In the genomic region with DNA sequence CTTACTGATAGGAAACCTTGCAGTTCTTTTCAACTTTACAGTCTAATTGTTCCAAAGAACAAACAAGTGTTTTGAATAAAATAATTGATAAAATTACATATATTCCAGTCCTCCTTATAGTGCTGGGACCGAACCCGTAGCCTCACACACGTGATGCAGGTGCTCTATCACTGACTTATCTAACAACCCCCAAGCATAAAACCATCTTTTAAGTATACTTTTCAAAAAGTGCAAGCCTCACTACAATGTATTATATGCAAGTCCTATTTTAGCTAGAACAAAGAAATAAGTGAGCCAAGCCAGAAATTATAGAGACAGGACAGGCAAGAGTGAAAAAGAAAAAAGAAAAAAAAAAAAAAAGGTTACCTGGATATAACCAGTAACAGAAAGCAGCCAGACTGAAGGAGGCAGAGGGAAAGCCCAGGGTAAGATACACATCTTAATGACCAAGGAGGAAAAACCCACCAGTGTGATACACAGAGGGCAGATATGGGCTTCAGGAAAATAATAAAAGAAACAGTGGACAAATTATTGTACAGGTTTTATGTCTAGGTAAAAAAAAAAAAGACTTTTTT, we compare ENCODE assay signal across 15 mouse cellular contexts. TPM values are rescaled to one million over a fixed set of nuclear protein-coding genes. Genes with fewer than 3 reads are reported as not detected.
DNase-seq lines count a peak whose midpoint lies in the region; ATAC-seq and TF ChIP-seq lines count a peak whose summit lies in the region.
"Had no signal": no experiment of that assay in that cellular context is flagged by ENCODE, and none has a peak within 500 bp of the region (broad histone marks: within the 10 kb centered on the region; RNA-seq: fewer than 3 reads in every experiment).

No protein-coding gene starts in this region.

- TF ChIP-seq POLR2A in ES-Bruce4 (IDR thresholded peaks at IDR 0.05; ENCODE audit: insufficient read depth, low read length): no peak
- TF ChIP-seq POLR2A in myocyte (IDR thresholded peaks at IDR 0.05; ENCODE audit: insufficient read length, low read depth): no peak

- 62% methylated on average over 3 of the region's 3 CpGs for WGBS in heart, embryonic 15.5 days

- H3K9ac ChIP-seq in heart, embryonic 15.5 days: no peak overlapping the region
- H3K9ac ChIP-seq in ES-Bruce4 (ENCODE audit: low read depth, poor library complexity, severe bottlenecking): no peak overlapping the region
- H3K9ac ChIP-seq: forebrain, embryonic 15.5 days; hindbrain, embryonic 13.5 days; limb, embryonic 13.5 days; neural tube, embryonic 13.5 days had no signal

- no peaks in the 10 kb centered on the region for H3K36me3 ChIP-seq in heart, embryonic 15.5 days
- H3K36me3 ChIP-seq in ES-Bruce4 (ENCODE audit: control insufficient read depth, insufficient read depth, low read length, poor library complexity, severe bottlenecking) (peaks cover under 1% of the 10 kb centered on the region; the same call in 1 of the 2 replicates), myocyte (ENCODE audit: control insufficient read depth, insufficient read depth) (peaks cover 20% of the 10 kb centered on the region)

- H3K27me3 ChIP-seq in heart, embryonic 15.5 days: no peaks in the 10 kb centered on the region
- H3K27me3 ChIP-seq in ES-Bruce4 (ENCODE audit: control insufficient read depth, insufficient read depth, low read length, poor library complexity, severe bottlenecking) (no peaks in the 10 kb centered on the region), myocyte (ENCODE audit: control insufficient read depth, insufficient read depth, insufficient read length) (no peaks in the 10 kb centered on the region)
- H3K27me3 ChIP-seq: forebrain, embryonic 15.5 days; hindbrain, embryonic 13.5 days; limb, embryonic 13.5 days; neural tube, embryonic 13.5 days; Patski had no signal

- TF ChIP-seq CTCF in left cerebral cortex, adult 2 months (IDR thresholded peaks at IDR 0.05): no peak
- TF ChIP-seq CTCF in ES-Bruce4 (IDR thresholded peaks at IDR 0.05; ENCODE audit: low read depth, low read length): no peak

- H3K4me3 ChIP-seq in heart, embryonic 15.5 days: no peak overlapping the region
- H3K4me3 ChIP-seq in left cerebral cortex, adult 2 months: no peak overlapping the region
- H3K4me3 ChIP-seq in ES-Bruce4 (ENCODE audit: low read depth, low read length) (no peak overlapping the region), myocyte (no peak overlapping the region)
- H3K4me3 ChIP-seq: forebrain, embryonic 15.5 days; hindbrain, embryonic 13.5 days; limb, embryonic 13.5 days; neural tube, embryonic 13.5 days had no signal

- ATAC-seq in heart, embryonic 15.5 days (replicated peaks; ENCODE audit: insufficient number of reproducible peaks, insufficient read depth, low FRiP score, low read depth): no peak
- ATAC-seq: forebrain, embryonic 15.5 days; intestine, postnatal 0 days had no signal

- peak overlapping the region; percentile 82 for H3K27ac ChIP-seq in heart, embryonic 15.5 days
- H3K27ac ChIP-seq in left cerebral cortex, adult 2 months: peak overlapping the region; percentile 13; the same call in 1 of the 2 replicates
- peak overlapping the region; percentile 24; the same call in 1 of the 2 replicates for H3K27ac ChIP-seq in ES-Bruce4 (ENCODE audit: insufficient read depth, low read length)
- H3K27ac ChIP-seq: forebrain, embryonic 15.5 days; hindbrain, embryonic 13.5 days; neural tube, embryonic 13.5 days had no signal

- intact Hi-C loops in left cerebral cortex, adult 2 months (cut with DNase I): no loop called here
- intact Hi-C loops in left cerebral cortex, postnatal 4 days (cut with DNase I): no loop called here

- H3K4me2 ChIP-seq in heart, embryonic 15.5 days: peak overlapping the region; percentile 26
- peak overlapping the region; percentile 85 for H3K4me2 ChIP-seq in myocyte (ENCODE audit: low read depth)
- H3K4me2 ChIP-seq: forebrain, embryonic 15.5 days; hindbrain, embryonic 13.5 days; limb, embryonic 13.5 days; neural tube, embryonic 13.5 days had no signal

- H3ac ChIP-seq in myocyte (ENCODE audit: control insufficient read depth, insufficient read length): no peak overlapping the region

- peaks cover 8% of the 10 kb centered on the region for H3K79me2 ChIP-seq in myocyte (ENCODE audit: control insufficient read depth, insufficient read depth)

- no peak for DNase-seq in heart, adult 18-20 months
- DNase-seq in left cerebral cortex, adult 2 months (ENCODE audit: extremely low spot score in 1 of 2, low spot score in 2 of 2): no peak
- no peak for DNase-seq in left cerebral cortex, postnatal 4 days
- DNase-seq in urinary bladder, adult 18-20 months (ENCODE audit: low spot score in 2 of 2): no peak
- DNase-seq: cerebellum, postnatal 10 days; right cerebral cortex, postnatal 25 days had no signal

- H3K4me1 ChIP-seq in heart, embryonic 15.5 days (replicated peaks): peaks cover 18% of the 10 kb centered on the region
- H3K4me1 ChIP-seq in ES-Bruce4 (ENCODE audit: control insufficient read depth, insufficient read depth, low read length): no peaks in the 10 kb centered on the region
- H3K4me1 ChIP-seq: hindbrain, embryonic 13.5 days; neural tube, embryonic 13.5 days had no signal

- TF ChIP-seq EP300 in ES-Bruce4 (IDR thresholded peaks at IDR 0.05; ENCODE audit: insufficient read depth, low read depth, low read length): no peak

- no peaks in the 10 kb centered on the region for H3K9me3 ChIP-seq in heart, embryonic 15.5 days (replicated peaks)
- no peaks in the 10 kb centered on the region for H3K9me3 ChIP-seq in ES-Bruce4 (replicated peaks; ENCODE audit: control insufficient read depth, insufficient read depth, low read length, poor library complexity, severe bottlenecking)
- H3K9me3 ChIP-seq: forebrain, embryonic 15.5 days; hindbrain, embryonic 13.5 days; limb, embryonic 13.5 days; neural tube, embryonic 13.5 days had no signal

TF ChIP-seq in myocyte, 11 proteins besides CTCF, POLR2A, EP300 and RAD21:
- TF ChIP-seq POLR2AphosphoS2 (IDR thresholded peaks at IDR 0.05; ENCODE audit: insufficient read length, low read depth): no peak
- no peak for TF ChIP-seq SRF (IDR thresholded peaks at IDR 0.05; ENCODE audit: control insufficient read depth, insufficient read length, low read depth)
- no peak for TF ChIP-seq TCF12 (IDR thresholded peaks at IDR 0.05; ENCODE audit: insufficient read depth, poor library complexity, severe bottlenecking)
- TF ChIP-seq REST (IDR thresholded peaks at IDR 0.05; ENCODE audit: insufficient read depth, insufficient read length): no peak
- no peak for TF ChIP-seq TCF3 (IDR thresholded peaks at IDR 0.05; ENCODE audit: insufficient read length, low read depth)
- no peak for TF ChIP-seq MYOD1 (IDR thresholded peaks at IDR 0.05; ENCODE audit: control insufficient read depth in 1 of 3, insufficient read length in 2 of 3, low read depth in 2 of 3)
- no peak for TF ChIP-seq MYOG (IDR thresholded peaks at IDR 0.05; ENCODE audit: control insufficient read depth in 1 of 3, insufficient read depth in 1 of 3, insufficient read length in 2 of 3, low read depth in 2 of 3)
- no peak for TF ChIP-seq MAX (IDR thresholded peaks at IDR 0.05; ENCODE audit: low read depth)
- TF ChIP-seq E2F4 (IDR thresholded peaks at IDR 0.05; ENCODE audit: insufficient read depth): no peak
- TF ChIP-seq CEBPB (IDR thresholded peaks at IDR 0.05; ENCODE audit: insufficient read depth, poor library complexity, severe bottlenecking): no peak
- TF ChIP-seq USF1 (IDR thresholded peaks at IDR 0.05; ENCODE audit: low read depth): no peak

RNA-seq across cellular contexts. Expression of gene Vmp1, which starts 36.7 kb away (rescaled TPM):
- 74.3 and 82.1 TPM in 2 replicates for polyA plus RNA-seq in heart, embryonic 15.5 days (2015; fragmentation: Nextera tagmentation; extraction: Ambion mirVana)
- 10 to 100 TPM; 63.1 to 72.5 TPM for total RNA-seq in heart, adult 18-20 months (2021)
- total RNA-seq in left cerebral cortex, adult 2 months (2021): 100 to 1,000 TPM; 144 to 167 TPM
- total RNA-seq in left cerebral cortex, postnatal 4 days (2021): 100 to 1,000 TPM; 103 to 113 TPM
- 101 and 113 TPM in 2 replicates for polyA plus RNA-seq in ES-Bruce4 (2011; ENCODE audit: insufficient read depth, insufficient read length, low read depth, missing spikeins)
- polyA plus RNA-seq in myocyte (2012; fragmentation: generic; extraction: Trizol): 169 TPM

RNA-seq across cellular contexts. Expression of gene Ptrh2, which starts 36.8 kb away (rescaled TPM):
- polyA plus RNA-seq in heart, embryonic 15.5 days (2015; fragmentation: Nextera tagmentation; extraction: Ambion mirVana): 16.1 and 18.1 TPM in 2 replicates
- 1 to 10 TPM; 6.8 to 7.0 TPM for total RNA-seq in heart, adult 18-20 months (2021)
- 1 to 10 TPM; 7.2 to 7.9 TPM for total RNA-seq in left cerebral cortex, adult 2 months (2021)
- 10 to 100 TPM; 15.1 to 18.5 TPM for total RNA-seq in left cerebral cortex, postnatal 4 days (2021)
- polyA plus RNA-seq in ES-Bruce4 (2011; ENCODE audit: insufficient read depth, insufficient read length, low read depth, missing spikeins): 15.8 and 16.1 TPM in 2 replicates
- 22.6 TPM for polyA plus RNA-seq in myocyte (2012; fragmentation: generic; extraction: Trizol)

Comparison
In these comparisons a context has a peak if more than half of its experiments do, and no peak if none do; other contexts are left out.
1. H3K27ac ChIP-seq: peak in every context shown above with its lines; median percentile 82 in heart, embryonic 15.5 days; 24 in ES-Bruce4; 13 in left cerebral cortex, adult 2 months.